Mouse (Mus musculus) cerebellum, adult 8-10 months (tissue): ENCODE measurements at regions not wholly inside any gene's neighbourhood (a gene's known extent, or its start where the extent isn't known, plus 50 kb on each side); places are given as distances from the start of the nearest gene placed in this dataset.

Experiments used
- DNase-seq: peaks from one replicate; pipeline ENCODE4 v3.0.0; 2022

- DNase-seq: no peak
Measured at GRCm38 (mm10) chr10:117443426-117444350, 63.9 kb upstream of the Cpsf6 start.

- no peak for DNase-seq
Measured at GRCm38 (mm10) chr10:117441979-117442803, 62.4 kb upstream of the Cpsf6 start.

GRCm38 (mm10) chr10:117441121-117441978, 61.5 kb upstream of the Cpsf6 start:
- no peak for DNase-seq

GRCm38 (mm10) chr10:117440225-117440976, 60.6 kb upstream of the Cpsf6 start:
- no peak for DNase-seq

- DNase-seq: no peak
Measured at GRCm38 (mm10) chr10:117439206-117440110, 59.6 kb upstream of the Cpsf6 start.

- no peak for DNase-seq
Measured at GRCm38 (mm10) chr10:117438614-117439193, 58.9 kb upstream of the Cpsf6 start.

- DNase-seq: no peak
Measured at GRCm38 (mm10) chr10:117437970-117438369, 58.2 kb upstream of the Cpsf6 start.

GRCm38 (mm10) chr10:117436875-117437715, 57.3 kb upstream of the Cpsf6 start:
- DNase-seq: peak; percentile 37

- no peak for DNase-seq
Measured at GRCm38 (mm10) chr10:117436308-117436874, 56.6 kb upstream of the Cpsf6 start.

- no peak for DNase-seq
Measured at GRCm38 (mm10) chr10:117435734-117436121, 55.9 kb upstream of the Cpsf6 start.

- peak; percentile 88 for DNase-seq
Measured at GRCm38 (mm10) chr10:117434871-117435733, 55.3 kb upstream of the Cpsf6 start.

- no peak for DNase-seq
Measured at GRCm38 (mm10) chr10:117434293-117434842, 54.6 kb upstream of the Cpsf6 start.

GRCm38 (mm10) chr10:117433547-117434292, 53.9 kb upstream of the Cpsf6 start:
- DNase-seq: no peak

GRCm38 (mm10) chr10:117432871-117433546, 53.2 kb upstream of the Cpsf6 start:
- no peak for DNase-seq

GRCm38 (mm10) chr10:117432415-117432814, 52.6 kb upstream of the Cpsf6 start:
- DNase-seq: peak; percentile 63

GRCm38 (mm10) chr10:117431850-117432249, 52.0 kb upstream of the Cpsf6 start:
- no peak for DNase-seq
